Mouse (Mus musculus) adrenal gland, postnatal 25 days (tissue): ENCODE measurements around the gene Ndufb6. TPM values are rescaled to one million over a fixed set of nuclear protein-coding genes. Genes with fewer than 3 reads are reported as not detected.

Experiments
- DNase-seq: peaks from one replicate; pipeline ENCODE4 v3.0.0; 2021; ENCODE audit warnings: mixed read lengths
- total RNA-seq: library from RNA; stranded (reverse); gene quantifications from 2 replicates; pipeline ENCODE4 v1.2.3, GENCODE M21; 2021

The Ndufb6 gene
- total RNA-seq, 1 experiment from 2014 or later = 194 TPM

DNA sequence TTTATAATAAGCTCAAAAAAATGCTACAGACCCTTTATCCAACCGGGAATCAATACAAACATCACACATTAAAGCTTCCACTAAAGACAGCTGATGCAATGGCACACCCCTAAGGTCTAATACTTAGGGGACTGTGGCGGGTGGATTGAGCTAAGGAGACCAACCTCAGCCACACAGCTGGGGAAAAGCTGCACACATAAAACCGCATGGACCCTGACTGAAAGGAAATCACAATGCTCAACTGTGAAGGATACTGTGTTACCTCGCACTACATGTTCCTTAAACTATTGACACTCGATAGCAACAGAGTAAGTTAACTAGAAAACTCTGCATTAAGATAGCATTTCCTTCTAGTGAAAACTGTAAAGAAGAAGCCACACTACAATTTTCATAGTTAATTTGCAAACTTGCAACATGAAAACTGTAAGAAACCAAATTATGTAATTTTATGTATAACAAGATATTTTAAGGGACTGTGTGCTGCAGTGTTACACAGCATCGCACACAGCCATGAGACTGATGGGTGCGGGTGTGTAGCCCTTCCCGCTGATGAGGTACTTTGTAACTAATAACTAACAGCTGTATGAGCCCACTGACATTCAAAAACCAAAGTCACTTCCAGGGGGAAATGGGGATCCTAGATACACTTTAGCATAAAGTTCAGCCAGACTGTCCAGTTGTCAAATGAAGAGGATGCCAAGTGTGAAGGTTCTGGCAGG, 24.7 kb downstream of the Ndufb6 start:
- no peak for DNase-seq

DNA sequence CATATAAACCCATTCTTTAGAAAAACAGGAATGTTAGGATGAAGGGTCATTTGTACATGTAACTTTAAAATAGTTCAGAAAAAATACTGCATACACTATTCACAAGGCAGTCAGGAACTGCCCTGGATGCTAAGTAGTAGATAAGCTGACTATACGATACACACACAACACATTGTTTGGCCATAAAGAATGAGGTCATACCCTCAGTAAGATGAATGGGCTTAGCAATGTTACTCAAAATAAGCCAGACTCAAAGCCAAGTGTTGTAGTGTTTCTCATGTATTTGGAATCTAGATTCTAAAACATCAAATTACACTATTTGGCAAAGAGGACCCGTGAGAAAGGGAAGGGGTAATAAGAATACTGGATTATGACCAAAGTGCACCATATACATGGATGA, 25.5 kb downstream of the Ndufb6 start:
- no peak for DNase-seq

DNA sequence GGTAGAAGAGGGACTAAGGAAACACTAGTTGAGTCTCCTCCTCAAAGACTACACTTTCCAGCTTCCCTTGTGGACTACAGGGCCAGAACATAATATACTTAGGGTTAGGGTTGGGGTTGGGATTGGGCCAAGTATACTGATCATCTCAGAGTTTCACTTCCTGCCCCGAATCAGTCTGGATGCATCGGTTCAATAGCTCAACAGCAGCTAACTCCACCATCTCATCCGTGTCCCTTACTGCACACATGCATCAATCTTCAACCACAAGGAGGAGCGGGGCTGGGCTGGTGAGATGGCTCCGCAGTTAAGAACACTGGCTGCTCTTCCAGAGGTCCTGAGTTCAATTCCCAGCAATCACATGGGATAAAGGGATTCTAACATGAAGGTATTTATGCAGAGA, 28.2 kb downstream of the Ndufb6 start:
- no peak for DNase-seq

- DNase-seq = no peak
Observed at GRCm38 (mm10) chr4:40244035-40244434, 35.2 kb downstream of the Ndufb6 start.

GRCm38 (mm10) chr4:40243006-40243405, 36.2 kb downstream of the Ndufb6 start:
- DNase-seq = no peak

GRCm38 (mm10) chr4:40241928-40242327, 37.3 kb downstream of the Ndufb6 start:
- DNase-seq = no peak

DNA sequence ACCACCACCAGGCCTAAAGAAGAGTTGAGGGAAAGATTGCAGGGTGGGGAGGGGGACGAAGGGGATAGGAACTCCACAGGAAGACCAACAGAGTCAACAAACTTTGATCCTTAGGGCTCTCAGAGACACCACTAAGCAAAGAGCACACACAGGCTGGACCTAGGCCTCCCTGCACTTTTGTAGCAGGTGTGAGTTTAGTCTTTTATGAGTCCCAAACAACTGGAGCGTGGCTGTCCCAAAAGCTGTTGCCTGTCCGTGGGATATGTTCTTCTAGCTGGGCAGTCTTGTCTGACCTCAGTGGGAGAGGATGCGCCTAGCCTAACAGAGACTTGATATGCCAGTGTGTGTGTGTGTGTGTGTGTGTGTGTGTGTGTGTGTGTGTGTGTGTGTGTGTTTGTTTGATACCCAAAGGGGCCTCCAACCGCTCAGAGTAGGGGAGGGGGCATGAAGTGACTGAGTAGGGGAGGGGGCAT, 38.9 kb downstream of the Ndufb6 start:
- DNase-seq = no peak

DNA sequence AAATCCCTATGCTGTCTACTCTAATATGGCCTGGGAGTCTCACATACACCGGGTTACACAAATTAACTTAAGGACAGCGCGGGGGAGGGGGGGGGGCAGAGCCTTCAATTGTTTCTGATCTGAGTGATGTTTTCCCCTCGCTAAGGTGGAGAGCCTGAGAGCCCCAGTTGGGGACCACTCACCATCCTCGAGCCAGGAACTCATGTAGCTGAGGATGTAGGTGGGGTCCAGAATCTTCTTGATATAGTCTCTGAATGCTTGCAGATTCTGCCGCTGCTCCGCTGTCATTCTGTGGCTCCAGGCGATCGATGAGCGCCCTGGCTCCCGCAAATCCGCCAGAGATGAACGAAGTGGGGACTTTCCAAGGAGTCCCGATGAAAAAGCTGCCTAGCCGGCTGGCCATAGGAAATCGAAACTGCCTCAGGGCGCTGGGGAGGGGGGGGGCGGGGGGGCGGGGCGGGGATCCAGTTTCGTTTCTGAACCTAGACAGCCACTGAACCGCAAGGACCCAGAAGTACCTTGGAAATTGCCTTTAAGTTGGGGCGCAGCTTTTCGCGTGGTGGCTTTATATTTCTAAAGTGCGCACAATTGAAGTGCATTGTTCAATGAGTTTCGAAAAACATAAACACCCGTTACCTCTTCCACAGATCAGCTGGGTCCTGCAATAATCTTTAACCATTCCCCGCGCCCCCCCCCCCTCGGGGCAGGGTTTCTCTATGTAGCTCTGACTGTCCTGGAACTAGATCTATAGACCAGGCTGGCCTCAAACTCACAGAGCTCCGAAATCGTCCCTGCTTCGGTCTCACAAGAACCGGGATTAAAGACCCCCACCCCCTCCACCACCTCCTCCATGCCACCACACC, 39.6 kb downstream of the Ndufb6 start, which contains the start of gene Ddx58:
TSS of gene Ddx58 (minus strand) at position 420 of the 863 bp plus-strand sequence.
- peak; percentile 35 for DNase-seq

DNA sequence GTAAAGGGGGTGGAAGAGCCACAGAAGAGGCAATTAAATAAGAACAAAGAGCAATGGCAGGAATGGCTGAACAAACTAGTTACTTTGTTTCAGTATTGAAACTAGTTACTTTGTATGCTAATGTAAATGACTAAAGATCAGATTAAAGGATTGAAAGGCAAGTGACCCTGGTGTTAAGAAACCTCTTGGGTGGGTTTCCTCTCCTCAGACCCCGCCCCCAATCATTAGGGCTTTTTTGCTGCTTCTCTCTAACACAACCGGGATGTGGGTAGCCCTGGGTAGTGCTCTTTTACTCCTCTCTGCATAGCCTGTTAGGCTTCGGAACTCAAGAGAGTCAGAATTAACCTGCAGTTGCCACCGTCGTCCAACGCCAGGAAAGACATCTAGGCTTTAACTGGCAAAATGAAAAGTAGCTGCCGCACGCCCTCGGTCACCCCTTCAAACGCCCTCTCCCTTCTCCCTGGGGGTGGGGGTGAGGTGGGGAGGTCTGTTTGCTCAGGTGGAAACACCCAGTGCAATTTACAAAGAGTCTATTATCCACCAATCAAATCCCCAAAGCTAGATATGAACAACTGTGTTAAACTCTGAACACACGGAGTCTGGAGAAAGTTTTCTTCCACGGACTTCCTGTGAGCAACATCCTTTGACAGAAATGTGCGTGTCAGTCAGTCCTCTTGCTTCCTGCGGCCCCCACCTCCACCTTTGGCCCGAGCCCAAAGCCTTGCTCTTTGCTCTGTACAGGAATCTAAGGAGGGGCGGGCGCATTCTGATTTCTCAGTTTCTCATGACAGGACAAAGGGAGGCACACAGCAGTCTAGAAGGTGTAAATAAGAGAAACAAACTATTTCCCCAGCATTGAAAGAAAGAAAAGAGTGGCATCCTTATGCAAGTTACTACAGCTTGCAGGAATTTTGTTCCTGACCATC, 40.5 kb downstream of the Ndufb6 start:
- peak; percentile 72 for DNase-seq

DNA sequence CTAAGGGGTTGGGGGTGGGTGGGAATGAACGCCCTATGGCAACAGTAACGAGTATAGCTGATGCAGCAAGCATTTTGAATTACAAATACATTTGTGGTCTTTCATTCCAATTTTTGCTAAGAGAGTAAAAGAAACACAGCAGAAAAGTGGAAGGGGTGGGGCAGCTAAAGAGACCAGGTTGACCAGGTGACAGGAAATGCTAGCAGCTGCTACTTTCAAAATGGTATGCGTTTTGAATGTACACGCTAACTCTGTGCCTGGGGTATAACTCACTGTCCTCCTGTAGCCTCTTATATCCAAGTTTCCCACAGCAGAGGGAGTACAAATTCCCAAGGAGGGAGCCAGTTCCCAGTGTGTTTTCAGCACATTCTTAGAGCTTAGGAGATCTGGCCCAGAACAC, 42.4 kb downstream of the Ndufb6 start:
- DNase-seq = no peak

DNA sequence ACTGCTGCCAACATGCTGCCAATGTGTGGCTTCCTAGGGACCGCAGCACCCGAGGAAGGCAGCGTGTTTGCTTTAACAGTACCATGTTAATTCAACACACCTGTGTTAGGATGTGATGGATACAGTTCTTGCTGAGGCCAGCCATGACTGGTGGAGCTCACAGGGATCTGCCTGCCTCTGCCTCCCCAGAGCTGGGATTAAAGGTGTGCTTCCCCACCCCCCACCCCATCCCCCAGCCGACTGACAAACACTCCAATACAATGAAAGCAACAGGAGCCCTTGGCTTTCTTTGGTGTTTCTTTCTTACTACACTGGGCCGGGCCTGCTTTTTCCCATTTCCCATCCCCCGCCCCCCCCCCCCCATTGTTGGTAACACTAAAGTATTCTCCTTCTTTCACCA, 45.0 kb downstream of the Ndufb6 start:
- no peak for DNase-seq

- DNase-seq = no peak
Observed at GRCm38 (mm10) chr4:40233062-40233664, 46.1 kb downstream of the Ndufb6 start.

DNA sequence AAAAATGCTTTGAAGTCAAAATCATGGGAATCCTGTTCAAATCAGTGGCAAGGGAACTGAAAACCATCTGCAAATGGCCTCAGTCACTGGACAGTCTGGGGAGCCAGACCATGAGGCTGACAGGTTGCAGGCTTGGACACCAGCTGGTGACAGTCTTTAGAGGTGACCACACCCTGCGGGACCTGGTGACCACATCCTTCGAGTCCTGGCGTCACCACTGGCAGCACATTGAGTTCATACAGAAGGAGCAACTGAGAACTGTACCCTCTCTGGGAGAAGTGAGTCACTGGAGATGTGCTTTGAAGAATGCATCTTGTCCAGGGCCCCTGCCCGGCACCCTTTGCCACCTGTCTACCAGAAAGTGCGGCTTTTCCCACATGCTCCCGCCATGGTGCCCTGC, 49.5 kb downstream of the Ndufb6 start:
- DNase-seq = no peak

- DNase-seq = no peak
Observed at GRCm38 (mm10) chr4:40227886-40228285, 51.3 kb downstream of the Ndufb6 start.

- no peak for DNase-seq
Observed at GRCm38 (mm10) chr4:40227131-40227530, 52.1 kb downstream of the Ndufb6 start.

DNA sequence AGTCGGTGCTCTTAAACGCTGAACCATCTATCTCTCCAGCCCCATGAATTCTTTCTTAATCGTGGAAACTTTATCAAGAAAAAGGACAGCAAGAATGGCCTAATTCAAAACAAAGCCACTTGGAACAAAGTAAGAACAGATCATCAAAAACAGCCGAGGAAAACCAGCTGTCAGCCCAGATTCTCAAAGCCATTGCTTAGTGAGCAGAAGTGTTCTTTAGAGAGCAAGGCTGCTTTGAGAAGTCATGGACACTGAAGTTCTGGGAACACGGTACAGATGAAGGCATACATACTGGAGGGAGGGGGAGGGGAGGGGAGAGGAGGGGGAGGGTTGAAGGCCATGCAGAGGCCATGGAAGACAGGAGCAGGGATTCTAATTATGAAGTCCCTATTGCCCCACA, 53.1 kb downstream of the Ndufb6 start:
- DNase-seq = no peak

DNA sequence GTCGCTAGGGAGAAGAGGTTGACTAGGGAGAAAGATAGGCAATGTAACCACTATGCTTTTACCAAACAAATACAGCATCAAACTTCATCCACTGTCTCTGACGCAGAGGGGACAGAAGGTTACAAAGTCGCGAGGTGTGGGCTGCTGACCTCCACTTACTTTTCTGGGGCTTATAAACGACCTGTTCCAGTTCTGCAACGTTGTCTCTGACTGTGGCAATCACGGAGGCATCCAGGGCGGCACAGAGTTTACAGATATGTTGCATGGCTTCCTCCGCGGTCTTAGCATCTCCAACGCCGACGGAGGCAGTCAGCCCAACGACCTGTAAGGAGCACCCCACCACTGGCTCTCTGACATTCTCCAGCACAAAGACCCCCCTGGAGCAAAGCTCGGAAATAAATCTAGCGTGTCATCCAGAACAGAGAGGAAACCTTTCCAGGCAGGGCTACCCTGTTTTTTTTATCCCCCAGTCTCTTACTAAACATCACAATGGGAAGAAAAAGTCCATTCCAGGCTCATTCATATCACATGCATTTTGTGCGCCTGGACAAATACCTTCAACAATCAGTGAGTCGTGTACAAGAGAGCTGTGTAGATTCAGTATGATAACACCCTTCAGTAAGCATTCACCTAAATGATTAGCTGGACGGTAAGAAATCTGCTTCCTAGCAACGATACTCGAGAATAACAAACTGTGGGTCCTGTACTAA, 57.2 kb downstream of the Ndufb6 start:
- no peak for DNase-seq

GRCm38 (mm10) chr4:40221004-40221760, 58.0 kb downstream of the Ndufb6 start:
- no peak for DNase-seq
